Mouse (Mus musculus) MEL (cell line): ENCODE results near the gene Fam217b. TPM values are rescaled to one million over a fixed set of nuclear protein-coding genes. Genes with fewer than 3 reads are reported as not detected.

Source experiments
- DNase-seq: peaks from one replicate; pipeline ENCODE4 v3.0.0; 2011; ENCODE audit warnings: low read depth, low spot score
- H3K27ac ChIP-seq: 2 replicates; pipeline ENCODE4 v1.5.1; 2012; ENCODE audit warnings: low read depth, mild to moderate bottlenecking, control low read depth, low read length, moderate library complexity; ENCODE audit not compliant: control insufficient read depth
- H3K27me3 ChIP-seq, 2 experiments: fragments of 150-350 bp in 1 of 2; sonication (generic) in 1 of 2; 2 replicates each; pipeline ENCODE4 v1.6.1; 2012; ENCODE audit warnings: low read length in 2 of 2, mild to moderate bottlenecking in 2 of 2, improper control_type of control experiment in 1 of 2, moderate library complexity in 1 of 2; ENCODE audit not compliant: insufficient read depth in 2 of 2, control insufficient read depth in 1 of 2
- H3K36me3 ChIP-seq, 2 experiments: 2 replicates each; pipeline ENCODE4 v1.6.1; 2012 to 2014; ENCODE audit warnings: low read length in 2 of 2, improper control_type of control experiment in 1 of 2, inconsistent platforms in 1 of 2, mild to moderate bottlenecking in 1 of 2; ENCODE audit not compliant: insufficient read depth in 2 of 2, control insufficient read depth in 1 of 2
- H3K4me1 ChIP-seq, 2 experiments: fragments of 150-350 bp in 1 of 2; sonication (generic) in 1 of 2; 2 replicates each; pipeline ENCODE4 v1.6.1; 2012; ENCODE audit warnings: low read length in 2 of 2, improper control_type of control experiment in 1 of 2, mild to moderate bottlenecking in 1 of 2; ENCODE audit not compliant: insufficient read depth in 2 of 2, control insufficient read depth in 1 of 2
- H3K4me3 ChIP-seq, 2 experiments: fragments of 150-350 bp in 1 of 2; sonication (generic) in 1 of 2; 2 replicates each; pipeline ENCODE4 v1.5.1; 2012; ENCODE audit warnings: low read depth in 2 of 2, low read length in 2 of 2, mild to moderate bottlenecking in 2 of 2, moderate library complexity in 2 of 2, control low read depth in 1 of 2, improper control_type of control experiment in 1 of 2; ENCODE audit not compliant: control insufficient read depth in 1 of 2, insufficient read depth in 1 of 2
- H3K79me2 ChIP-seq: 2 replicates; pipeline ENCODE4 v1.6.1; 2012; ENCODE audit warnings: mild to moderate bottlenecking, low read length, moderate library complexity; ENCODE audit not compliant: control insufficient read depth, poor library complexity, insufficient read depth
- H3K9ac ChIP-seq: 2 replicates; pipeline ENCODE4 v1.6.1; 2012; ENCODE audit warnings: low read depth, mild to moderate bottlenecking, control low read depth, low read length, moderate library complexity; ENCODE audit not compliant: control insufficient read depth, poor library complexity, severe bottlenecking
- H3K9me3 ChIP-seq: fragments of 150-350 bp; sonication (generic); replicated peaks from 2 replicates; pipeline ENCODE4 v1.6.1; 2012; ENCODE audit warnings: mild to moderate bottlenecking, low read length, improper control_type of control experiment, moderate library complexity; ENCODE audit not compliant: insufficient read depth
- BHLHE40 ChIP-seq: IDR thresholded peaks from 2 replicates; pipeline ENCODE4 v1.6.1; 2012; ENCODE audit warnings: low read depth, mild to moderate bottlenecking, inconsistent platforms, low read length, improper control_type of control experiment, borderline replicate concordance
- CHD1 ChIP-seq: IDR thresholded peaks from 2 replicates; pipeline ENCODE4 v1.6.1; 2012; ENCODE audit warnings: low read depth, mild to moderate bottlenecking, inconsistent platforms, low read length, improper control_type of control experiment
- CHD2 ChIP-seq: IDR thresholded peaks from 2 replicates; pipeline ENCODE4 v1.6.1; 2011; ENCODE audit warnings: low read length, improper control_type of control experiment
- ELF1 ChIP-seq: IDR thresholded peaks from 2 replicates; pipeline ENCODE4 v1.6.1; 2014; ENCODE audit warnings: low read depth, mild to moderate bottlenecking, inconsistent platforms, low read length, improper control_type of control experiment, moderate library complexity
- ETS1 ChIP-seq: IDR thresholded peaks from 2 replicates; pipeline ENCODE4 v1.6.1; 2012; ENCODE audit warnings: low read depth, mild to moderate bottlenecking, inconsistent platforms, low read length, improper control_type of control experiment, moderate library complexity
- GABPA ChIP-seq: IDR thresholded peaks from 2 replicates; pipeline ENCODE4 v1.6.1; 2012; ENCODE audit warnings: low read depth, mild to moderate bottlenecking, inconsistent platforms, low read length, improper control_type of control experiment, moderate library complexity
- JUND ChIP-seq: IDR thresholded peaks from 2 replicates; pipeline ENCODE4 v1.6.1; 2011; ENCODE audit warnings: low read depth, mild to moderate bottlenecking, improper control_type of control experiment, low read length
- KAT2A ChIP-seq: conservative IDR thresholded peaks from 2 replicates; pipeline ENCODE4 v1.6.1; 2012; ENCODE audit warnings: low read depth, low read length, improper control_type of control experiment, inconsistent platforms
- MAX ChIP-seq: IDR thresholded peaks from 2 replicates; pipeline ENCODE4 v1.6.1; 2011; ENCODE audit warnings: low read length, improper control_type of control experiment
- MEF2A ChIP-seq: IDR thresholded peaks from 2 replicates; pipeline ENCODE4 v1.6.1; 2014; ENCODE audit warnings: low read depth, mild to moderate bottlenecking, inconsistent platforms, low read length, improper control_type of control experiment; ENCODE audit not compliant: poor library complexity, insufficient replicate concordance, severe bottlenecking; ENCODE audit errors: extremely low read depth
- MXI1 ChIP-seq: IDR thresholded peaks from 2 replicates; pipeline ENCODE4 v1.6.1; 2011; ENCODE audit warnings: mild to moderate bottlenecking, low read depth, low read length, improper control_type of control experiment
- NELFE ChIP-seq: IDR thresholded peaks from 2 replicates; pipeline ENCODE4 v1.6.1; 2011; ENCODE audit warnings: low read depth, low read length, improper control_type of control experiment
- POLR2AphosphoS2 ChIP-seq: IDR thresholded peaks from 2 replicates; pipeline ENCODE4 v1.6.1; 2011; ENCODE audit warnings: low read length, improper control_type of control experiment
- RCOR1 ChIP-seq: IDR thresholded peaks from 2 replicates; pipeline ENCODE4 v1.6.1; 2012; ENCODE audit warnings: low read depth, mild to moderate bottlenecking, inconsistent platforms, low read length, improper control_type of control experiment
- SIN3A ChIP-seq: IDR thresholded peaks from 2 replicates; pipeline ENCODE4 v1.6.1; 2012; ENCODE audit warnings: low read length, improper control_type of control experiment, inconsistent platforms
- SMC3 ChIP-seq: IDR thresholded peaks from 2 replicates; pipeline ENCODE4 v1.6.1; 2011; ENCODE audit warnings: low read depth, low read length, improper control_type of control experiment
- TBP ChIP-seq: IDR thresholded peaks from 2 replicates; pipeline ENCODE4 v1.8.0; 2011; ENCODE audit warnings: low read depth, low read length, improper control_type of control experiment
- USF2 ChIP-seq, 2 experiments: IDR thresholded peaks; 2 replicates each; pipeline ENCODE4 v1.6.1; 2011 to 2012; ENCODE audit warnings: improper control_type of control experiment in 2 of 2, low read length in 2 of 2, borderline replicate concordance in 1 of 2, inconsistent platforms in 1 of 2, low read depth in 1 of 2, mild to moderate bottlenecking in 1 of 2; ENCODE audit not compliant: insufficient read depth in 1 of 2
- ZC3H11A ChIP-seq: IDR thresholded peaks from 2 replicates; pipeline ENCODE4 v1.6.1; 2012; ENCODE audit warnings: low read depth, mild to moderate bottlenecking, inconsistent platforms, low read length, improper control_type of control experiment
- polyA plus RNA-seq, 2 experiments: library from polyadenylated mRNA; stranded (reverse) in 1 of 2; unstranded in 1 of 2; fragments of >175 nt in 1 of 2; fragments of >200 nt in 1 of 2; gene quantifications; 2 replicates each; pipeline versions ENCODE4 v1.2.1 to v1.2.4; 2012; ENCODE audit warnings: low replicate concordance in 2 of 2, low read depth in 1 of 2; ENCODE audit not compliant: insufficient read length in 2 of 2, insufficient read depth in 1 of 2, missing spikeins in 1 of 2
- total RNA-seq: library from RNA; depleted of rRNA; stranded (reverse); fragments of 300-350 nt; gene quantifications from 2 replicates; pipeline ENCODE4 v1.2.3, GENCODE M21; 2012

Gene Fam217b
- total and polyA plus RNA-seq, 3 experiments = not detected

DNA sequence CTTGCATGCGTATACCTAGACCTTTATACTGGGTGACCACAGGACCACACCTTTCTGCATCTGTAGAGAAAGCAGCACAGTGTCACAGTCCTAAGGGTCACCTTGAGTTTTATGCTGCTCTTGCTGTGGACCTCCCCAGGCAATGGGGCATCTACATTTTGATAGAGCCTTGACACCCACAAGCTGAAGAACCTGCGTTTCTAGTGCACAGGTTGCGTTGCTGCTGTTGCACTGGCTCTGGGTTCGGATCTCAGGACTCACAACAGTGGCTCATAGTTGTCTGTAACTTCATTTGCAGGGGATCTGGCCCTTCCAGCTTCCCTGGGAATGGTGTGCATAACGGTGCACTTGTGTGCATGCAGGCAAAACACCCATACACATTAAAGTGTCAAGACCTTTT, 12.9 kb downstream of the Fam217b start:
- Histone ChIP-seq H3K79me2 (no peaks in the 10 kb centered on the region), H3K36me3 (no peaks in the 10 kb centered on the region), H3K9ac (no peak overlapping the region), H3K4me3 (no peak overlapping the region), H3K27me3 (no peaks in the 10 kb centered on the region), H3K4me1 (no peaks in the 10 kb centered on the region), H3K9me3 (no peaks in the 10 kb centered on the region), H3K27ac (no peak overlapping the region)
- no peak for DNase-seq
- TF ChIP-seq MAX (no peak), KAT2A (no peak), RCOR1 (no peak), USF2 (IDR thresholded peaks at IDR 0.05; ENCODE audit: borderline replicate concordance in 1 of 2, insufficient read depth in 1 of 2, low read depth in 1 of 2, low read length in 2 of 2) (no peak), GABPA (no peak), TBP (no peak), NELFE (no peak), SMC3 (no peak), ETS1 (no peak), SIN3A (no peak), JUND (no peak), ZC3H11A (no peak), MEF2A (no peak), BHLHE40 (no peak), CHD2 (no peak), ELF1 (no peak), CHD1 (no peak), MXI1 (no peak)
- TF ChIP-seq, all 39 proteins: peak for 0

DNA sequence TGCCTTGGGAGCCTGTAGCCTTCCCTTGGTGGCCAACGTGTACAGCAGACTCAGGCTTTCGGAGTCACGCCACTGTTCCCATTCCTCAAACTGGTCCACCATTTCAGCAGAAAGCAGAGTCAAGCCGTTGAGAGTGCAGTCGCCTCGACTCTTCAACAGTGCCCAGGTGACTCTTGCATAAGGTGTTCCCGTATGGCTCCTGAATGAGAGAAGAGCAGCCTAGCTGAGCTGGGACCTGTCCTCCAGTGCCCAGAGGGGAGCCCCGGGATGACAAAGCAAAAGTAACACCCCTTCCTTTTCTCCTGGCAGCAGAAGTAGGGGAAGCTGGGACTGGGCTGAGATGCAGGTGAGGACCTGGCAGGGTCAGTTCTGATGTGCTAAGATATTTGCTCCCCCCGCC, 13.9 kb downstream of the Fam217b start:
- no peak overlapping the region for H3K27ac ChIP-seq
- H3K36me3 ChIP-seq = no peaks in the 10 kb centered on the region
- H3K4me3 ChIP-seq = no peak overlapping the region
- H3K4me1 ChIP-seq = no peaks in the 10 kb centered on the region
- no peaks in the 10 kb centered on the region for H3K27me3 ChIP-seq
- no peak for DNase-seq
- TF ChIP-seq POLR2AphosphoS2 = no peak
- no peaks in the 10 kb centered on the region for H3K9me3 ChIP-seq
- H3K9ac ChIP-seq = no peak overlapping the region
- no peaks in the 10 kb centered on the region for H3K79me2 ChIP-seq
